Mouse (Mus musculus): ENCODE data around the gene Setd7. TPM values are rescaled to one million over a fixed set of nuclear protein-coding genes. Genes with fewer than 3 reads are reported as not detected.

Setd7 gene
- polyA plus RNA-seq, 1 experiment from 2014 or later = 8.4 TPM

DNA sequence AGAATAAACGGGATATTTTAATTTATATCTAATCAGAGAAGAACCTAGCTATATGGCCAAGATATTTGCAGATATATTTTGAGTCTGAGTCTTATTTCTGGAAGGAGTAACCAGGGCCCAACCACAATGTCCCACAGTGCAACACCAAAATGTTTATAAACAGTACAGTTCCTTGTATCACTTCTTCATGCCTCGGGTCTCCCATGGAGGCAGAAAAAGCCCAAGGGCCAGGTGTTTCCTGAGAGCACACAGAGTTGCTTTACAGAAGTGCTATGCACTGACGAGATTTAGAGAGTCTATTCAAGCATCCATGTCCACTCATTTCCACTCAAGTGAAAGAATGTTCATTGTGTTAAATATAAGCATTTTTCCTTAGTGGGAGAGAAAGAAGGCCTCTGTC is 78.8 kb downstream of the Setd7 start:
- Histone ChIP-seq H3K4me2 (no peak overlapping the region), H3K4me1 (ENCODE audit: control insufficient read depth, insufficient read depth, low read length) (peaks cover 14% of the 10 kb centered on the region), H3K9ac (ENCODE audit: low read depth, low read length) (no peak overlapping the region), H3K36me3 (ENCODE audit: control insufficient read depth, insufficient read depth, low read length) (no peaks in the 10 kb centered on the region), H3K27me3 (ENCODE audit: control insufficient read depth, insufficient read depth, low read length) (no peaks in the 10 kb centered on the region), H3K9me3 (replicated peaks; ENCODE audit: control insufficient read depth, low read length) (no peaks in the 10 kb centered on the region), H3K27ac (ENCODE audit: low read depth, low read length) (no peak overlapping the region), H3K4me3 (ENCODE audit: low read depth, low read length) (no peak overlapping the region)
- 54% methylated on average over 3 of the region's 3 CpGs for WGBS (ENCODE audit: insufficient replicate concordance)
- no peak for ATAC-seq (replicated peaks; ENCODE audit: insufficient number of reproducible peaks, low FRiP score, low TSS enrichment)

DNA sequence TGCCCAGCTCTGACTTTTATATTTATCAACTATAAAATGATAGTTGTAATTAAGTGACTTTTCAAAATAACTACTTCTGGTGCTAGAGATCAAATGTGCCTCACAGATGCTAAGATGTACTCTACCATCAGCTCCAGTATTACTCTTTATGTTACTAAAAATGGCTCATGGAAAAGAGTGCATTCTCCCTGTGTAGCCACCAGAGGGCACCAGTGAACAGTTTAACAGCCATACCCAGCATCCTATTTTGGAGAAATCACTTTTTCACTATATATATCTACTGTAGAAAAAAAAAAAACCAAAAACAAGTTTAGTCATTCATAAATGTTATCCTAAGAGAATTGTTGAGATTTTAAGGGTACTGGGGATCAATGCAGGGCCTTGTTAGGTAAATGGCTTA is 79.6 kb downstream of the Setd7 start:
- peaks cover 14% of the 10 kb centered on the region for H3K4me1 ChIP-seq (ENCODE audit: control insufficient read depth, insufficient read depth, low read length)
- no peaks in the 10 kb centered on the region for H3K9me3 ChIP-seq (replicated peaks; ENCODE audit: control insufficient read depth, low read length)
- H3K4me2 ChIP-seq = no peak overlapping the region
- H3K4me3 ChIP-seq (ENCODE audit: low read depth, low read length) = no peak overlapping the region
- H3K27ac ChIP-seq (ENCODE audit: low read depth, low read length) = no peak overlapping the region
- no peaks in the 10 kb centered on the region for H3K36me3 ChIP-seq (ENCODE audit: control insufficient read depth, insufficient read depth, low read length)
- no peak overlapping the region for H3K9ac ChIP-seq (ENCODE audit: low read depth, low read length)
- ATAC-seq (replicated peaks; ENCODE audit: insufficient number of reproducible peaks, low FRiP score, low TSS enrichment) = no peak
- no peaks in the 10 kb centered on the region for H3K27me3 ChIP-seq (ENCODE audit: control insufficient read depth, insufficient read depth, low read length)

DNA sequence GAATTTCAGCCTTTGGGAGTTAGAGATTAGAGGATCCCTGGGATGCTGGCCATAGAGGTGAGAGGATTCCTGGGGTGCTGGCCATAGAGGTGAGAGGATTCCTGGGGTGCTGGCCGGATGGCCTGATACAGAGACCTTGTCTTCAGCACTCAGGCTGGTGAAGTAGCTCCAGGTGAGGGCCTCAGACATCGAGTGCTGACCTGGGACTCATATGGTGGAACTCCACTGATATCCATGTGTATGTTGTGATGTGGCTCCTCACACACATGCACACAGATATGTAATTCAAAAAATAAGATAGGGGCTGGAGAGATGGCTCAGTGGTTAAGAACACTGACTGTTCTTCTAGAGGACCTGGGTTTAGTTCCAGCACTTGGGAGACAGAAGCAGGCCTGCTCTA is 80.8 kb downstream of the Setd7 start:
- H3K4me2 ChIP-seq = no peak overlapping the region
- no peaks in the 10 kb centered on the region for H3K9me3 ChIP-seq (replicated peaks; ENCODE audit: control insufficient read depth, low read length)
- no peak overlapping the region for H3K27ac ChIP-seq (ENCODE audit: low read depth, low read length)
- H3K4me1 ChIP-seq (ENCODE audit: control insufficient read depth, insufficient read depth, low read length) = peaks cover 8% of the 10 kb centered on the region
- no peaks in the 10 kb centered on the region for H3K36me3 ChIP-seq (ENCODE audit: control insufficient read depth, insufficient read depth, low read length)
- no peaks in the 10 kb centered on the region for H3K27me3 ChIP-seq (ENCODE audit: control insufficient read depth, insufficient read depth, low read length)
- no peak for ATAC-seq (replicated peaks; ENCODE audit: insufficient number of reproducible peaks, low FRiP score, low TSS enrichment)
- 38% methylated on average over 2 of the region's 2 CpGs for WGBS (ENCODE audit: insufficient replicate concordance)
- H3K9ac ChIP-seq (ENCODE audit: low read depth, low read length) = no peak overlapping the region
- H3K4me3 ChIP-seq (ENCODE audit: low read depth, low read length) = no peak overlapping the region

DNA sequence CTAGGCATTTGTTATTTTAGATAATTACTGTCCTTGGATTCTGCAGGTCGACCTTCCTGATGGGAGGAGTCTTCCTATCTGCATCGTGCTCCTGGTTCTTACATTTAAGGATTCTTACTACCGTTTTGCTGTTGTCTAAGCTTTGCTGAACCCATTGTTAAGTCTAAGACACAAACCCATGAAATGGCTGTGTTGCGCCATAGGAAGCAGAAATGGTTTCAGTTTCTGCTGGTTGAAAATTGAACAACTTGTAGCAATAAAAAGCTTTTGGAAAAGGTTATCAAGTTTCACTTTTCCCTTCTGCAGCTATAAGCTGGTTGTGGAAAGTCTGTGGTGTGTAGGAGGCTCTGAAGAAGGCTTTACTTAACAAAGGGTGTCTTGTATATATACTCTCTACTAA is 85.0 kb downstream of the Setd7 start:
- Histone ChIP-seq H3K9me3 (replicated peaks; ENCODE audit: control insufficient read depth, low read length) (no peaks in the 10 kb centered on the region), H3K4me2 (no peak overlapping the region), H3K36me3 (ENCODE audit: control insufficient read depth, insufficient read depth, low read length) (peaks cover 7% of the 10 kb centered on the region), H3K4me3 (ENCODE audit: low read depth, low read length) (no peak overlapping the region), H3K27me3 (ENCODE audit: control insufficient read depth, insufficient read depth, low read length) (no peaks in the 10 kb centered on the region), H3K4me1 (ENCODE audit: control insufficient read depth, insufficient read depth, low read length) (no peaks in the 10 kb centered on the region), H3K9ac (ENCODE audit: low read depth, low read length) (no peak overlapping the region), H3K27ac (ENCODE audit: low read depth, low read length) (no peak overlapping the region)
- 77% methylated on average over 4 of the region's 4 CpGs for WGBS (ENCODE audit: insufficient replicate concordance)
- no peak for ATAC-seq (replicated peaks; ENCODE audit: insufficient number of reproducible peaks, low FRiP score, low TSS enrichment)

DNA sequence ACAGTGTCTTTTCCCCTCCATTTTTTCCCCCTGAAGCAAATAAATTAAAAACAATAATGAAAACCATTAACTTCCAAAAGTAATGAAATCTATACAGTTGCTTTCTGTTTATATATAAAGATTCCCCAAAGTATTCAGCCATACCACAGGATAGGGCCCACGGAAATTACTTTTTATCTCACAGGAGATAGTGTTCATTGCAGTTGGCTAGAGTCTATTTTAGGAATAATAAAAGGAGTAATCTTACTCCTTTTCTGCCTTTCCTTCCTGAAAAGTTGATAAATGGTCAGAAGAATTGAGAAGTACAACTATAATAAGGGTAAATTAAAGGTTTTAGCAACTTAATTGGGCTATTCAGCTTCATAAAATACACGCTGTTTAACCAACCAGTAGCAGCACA is 92.1 kb downstream of the Setd7 start:
- no peak overlapping the region for H3K4me3 ChIP-seq (ENCODE audit: low read depth, low read length)
- H3K36me3 ChIP-seq (ENCODE audit: control insufficient read depth, insufficient read depth, low read length) = peaks cover 23% of the 10 kb centered on the region
- WGBS (ENCODE audit: insufficient replicate concordance) = 69% methylated on average over 2 of the region's 2 CpGs
- ATAC-seq (replicated peaks; ENCODE audit: insufficient number of reproducible peaks, low FRiP score, low TSS enrichment) = no peak
- no peak overlapping the region for H3K27ac ChIP-seq (ENCODE audit: low read depth, low read length)
- no peaks in the 10 kb centered on the region for H3K4me1 ChIP-seq (ENCODE audit: control insufficient read depth, insufficient read depth, low read length)
- H3K27me3 ChIP-seq (ENCODE audit: control insufficient read depth, insufficient read depth, low read length) = no peaks in the 10 kb centered on the region
- H3K9ac ChIP-seq (ENCODE audit: low read depth, low read length) = no peak overlapping the region
- H3K4me2 ChIP-seq = no peak overlapping the region
- H3K9me3 ChIP-seq (replicated peaks; ENCODE audit: control insufficient read depth, low read length) = no peaks in the 10 kb centered on the region

Other genes with a start within 250 kb of the Setd7 start
- 44.5 and 48.2 TPM in 2 replicates for gene Elf2, start 220.2 kb downstream of the Setd7 start, polyA plus RNA-seq (2014; fragmentation: Nextera tagmentation; extraction: Ambion mirVana)
- 14.2 and 15.4 TPM in 2 replicates for gene Mgarp, start 164.1 kb downstream of the Setd7 start, polyA plus RNA-seq (2014; fragmentation: Nextera tagmentation; extraction: Ambion mirVana)
- 1,265 and 1,267 TPM in 2 replicates for gene Ndufc1, start 151.9 kb downstream of the Setd7 start, polyA plus RNA-seq (2014; fragmentation: Nextera tagmentation; extraction: Ambion mirVana)
- 37.8 and 39.6 TPM in 2 replicates for gene Naa15, start 145.7 kb downstream of the Setd7 start, polyA plus RNA-seq (2014; fragmentation: Nextera tagmentation; extraction: Ambion mirVana)
- gene Rab33b, start 77.0 kb downstream of the Setd7 start, polyA plus RNA-seq (2014; fragmentation: Nextera tagmentation; extraction: Ambion mirVana) = 13.7 and 16.2 TPM in 2 replicates
- gene Mgst2, start 99.5 kb upstream of the Setd7 start, polyA plus RNA-seq (2014; fragmentation: Nextera tagmentation; extraction: Ambion mirVana) = 1.6 and 2.9 TPM in 2 replicates

Measured in heart, embryonic 11.5 days (tissue).